In the genomic region with DNA sequence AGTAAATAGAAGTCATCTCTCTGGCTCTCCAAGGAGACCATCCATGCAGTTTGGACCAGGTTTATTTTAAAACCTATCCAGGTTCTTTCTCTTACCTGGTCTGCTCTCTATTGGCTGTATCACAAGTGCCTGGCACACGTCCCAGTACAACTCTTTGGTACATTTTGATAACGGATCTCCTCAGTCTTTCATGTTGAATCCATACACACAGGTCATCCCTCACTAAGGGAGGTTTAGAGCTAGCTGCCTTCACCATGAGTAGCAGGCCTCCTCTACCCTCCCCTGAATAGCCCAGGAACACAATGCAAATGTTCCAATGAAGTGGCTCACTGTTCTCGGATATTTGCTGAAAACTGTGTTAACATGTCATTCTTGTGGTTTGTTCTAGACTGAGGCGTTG, we compare ENCODE assay signal across 21 mouse cellular contexts.
DNase-seq lines count a peak whose midpoint lies in the region; ATAC-seq and TF ChIP-seq lines count a peak whose summit lies in the region.
"Had no signal": no experiment of that assay in that cellular context is flagged by ENCODE, and none has a peak within 500 bp of the region (broad histone marks: within the 10 kb centered on the region; RNA-seq: fewer than 3 reads in every experiment).

No protein-coding gene starts in this region.

- ATAC-seq in heart, embryonic 15.5 days (replicated peaks; ENCODE audit: insufficient number of reproducible peaks, insufficient read depth, low FRiP score, low read depth), result no peak
- no peak for ATAC-seq in forebrain, postnatal 0 days
- ATAC-seq: inflammation-experienced regulatory T-cells, adult 6 months had no signal

- H3K9me3 ChIP-seq in heart, embryonic 15.5 days (replicated peaks), result no peaks in the 10 kb centered on the region
- H3K9me3 ChIP-seq in embryonic facial prominence, embryonic 10.5 days, result no peaks in the 10 kb centered on the region
- H3K9me3 ChIP-seq in forebrain, postnatal 0 days (ENCODE audit: low read length), result no peaks in the 10 kb centered on the region
- H3K9me3 ChIP-seq: lung, embryonic 15.5 days; neural tube, embryonic 12.5 days had no signal

- 47% methylated on average over 4 of the region's 4 CpGs for WGBS in heart, embryonic 15.5 days
- 86% methylated on average over 4 of the region's 4 CpGs for WGBS in embryonic facial prominence, embryonic 10.5 days
- 81% methylated on average over 4 of the region's 4 CpGs for WGBS in forebrain, postnatal 0 days

- H3K27me3 ChIP-seq in heart, embryonic 15.5 days, result no peaks in the 10 kb centered on the region
- H3K27me3 ChIP-seq in embryonic facial prominence, embryonic 10.5 days (replicated peaks; ENCODE audit: low read depth, poor library complexity, severe bottlenecking), result no peaks in the 10 kb centered on the region
- no peaks in the 10 kb centered on the region for H3K27me3 ChIP-seq in forebrain, postnatal 0 days (ENCODE audit: insufficient read depth, low read length)
- H3K27me3 ChIP-seq: lung, embryonic 15.5 days; neural tube, embryonic 12.5 days had no signal

- no peaks in the 10 kb centered on the region for H3K36me3 ChIP-seq in heart, embryonic 15.5 days
- H3K36me3 ChIP-seq in embryonic facial prominence, embryonic 10.5 days (replicated peaks), result no peaks in the 10 kb centered on the region
- no peaks in the 10 kb centered on the region for H3K36me3 ChIP-seq in forebrain, postnatal 0 days (ENCODE audit: insufficient read depth)
- H3K36me3 ChIP-seq: lung, embryonic 15.5 days; neural tube, embryonic 12.5 days had no signal

- H3K9ac ChIP-seq in heart, embryonic 15.5 days, result no peak overlapping the region
- H3K9ac ChIP-seq in forebrain, postnatal 0 days, result no peak overlapping the region
- H3K9ac ChIP-seq: hindbrain, embryonic 14.5 days; liver, embryonic 14.5 days; lung, embryonic 15.5 days; neural tube, embryonic 12.5 days had no signal

- H3K4me1 ChIP-seq in heart, embryonic 15.5 days (replicated peaks), result peaks cover 36% of the 10 kb centered on the region
- H3K4me1 ChIP-seq in embryonic facial prominence, embryonic 10.5 days, result peaks cover 5% of the 10 kb centered on the region; the same call in 1 of the 2 replicates
- no peaks in the 10 kb centered on the region for H3K4me1 ChIP-seq in forebrain, postnatal 0 days (ENCODE audit: insufficient read depth)
- H3K4me1 ChIP-seq: lung, embryonic 15.5 days; neural tube, embryonic 12.5 days had no signal

- H3K27ac ChIP-seq in gastrocnemius, adult 2 months, result peak overlapping the region; percentile 83
- peak overlapping the region; percentile 79 for H3K27ac ChIP-seq in heart, embryonic 15.5 days
- no peak overlapping the region for H3K27ac ChIP-seq in embryonic facial prominence, embryonic 10.5 days (replicated peaks)
- no peak overlapping the region for H3K27ac ChIP-seq in forebrain, postnatal 0 days (ENCODE audit: low read depth, low read length)
- H3K27ac ChIP-seq: hindbrain, embryonic 14.5 days; liver, embryonic 14.5 days; lung, embryonic 15.5 days; neural tube, embryonic 12.5 days had no signal

- no peak for DNase-seq in gastrocnemius, adult 2 months
- no peak for DNase-seq in gastrocnemius, postnatal 14 days
- peak; percentile 10 to 50 for DNase-seq in heart, adult 9 months (ENCODE audit: low spot score in 2 of 2)
- peak; percentile 31 for DNase-seq in heart, postnatal 4 days
- no peak for DNase-seq in embryonic facial prominence, embryonic 10.5 days (ENCODE audit: low spot score)
- DNase-seq in forebrain, postnatal 0 days, result no peak
- no peak for DNase-seq in kidney, postnatal 36 days
- DNase-seq: adrenal gland, postnatal 14 days; cerebellum, adult 2 months; kidney, adult 8-10 months; kidney, postnatal 10 days; lung, postnatal 4 days; midbrain, embryonic 14.5 days; retina, postnatal 1 day; right cerebral cortex, postnatal 25 days had no signal

- H3K4me2 ChIP-seq in heart, embryonic 15.5 days, result no peak overlapping the region
- no peak overlapping the region for H3K4me2 ChIP-seq in forebrain, postnatal 0 days (ENCODE audit: low read depth)
- H3K4me2 ChIP-seq: hindbrain, embryonic 14.5 days; lung, embryonic 15.5 days; neural tube, embryonic 12.5 days had no signal

- no peak overlapping the region for H3K4me3 ChIP-seq in gastrocnemius, adult 2 months
- H3K4me3 ChIP-seq in heart, embryonic 15.5 days, result no peak overlapping the region
- H3K4me3 ChIP-seq in embryonic facial prominence, embryonic 10.5 days, result no peak overlapping the region
- H3K4me3 ChIP-seq in forebrain, postnatal 0 days (ENCODE audit: low read depth, low read length), result no peak overlapping the region
- H3K4me3 ChIP-seq: lung, embryonic 15.5 days; neural tube, embryonic 12.5 days had no signal

- intact Hi-C loops in gastrocnemius, adult 2 months (cut with DNase I), result loop anchor here (5.0 kb wide), 1 partner anchor 83 kb away; a partner anchor contains a TSS
- intact Hi-C loops in gastrocnemius, postnatal 14 days (cut with DNase I; ENCODE audit: low total_unique reads), result no loop called here

- TF ChIP-seq CTCF in gastrocnemius, adult 2 months (IDR thresholded peaks at IDR 0.05), result no peak
- no peak for TF ChIP-seq CTCF in forebrain, postnatal 0 days (IDR thresholded peaks at IDR 0.05; ENCODE audit: low read depth)

Comparison
In these comparisons a context has a peak if more than half of its experiments do, and no peak if none do; other contexts are left out.
1. DNase-seq: peak in heart, adult 9 months (2 of 2) and heart, postnatal 4 days (single experiment); none in gastrocnemius, adult 2 months (single experiment), gastrocnemius, postnatal 14 days (single experiment), embryonic facial prominence, embryonic 10.5 days (single experiment), forebrain, postnatal 0 days (single experiment) and kidney, postnatal 36 days (0 of 2).
2. H3K27ac ChIP-seq: peak in gastrocnemius, adult 2 months (single experiment) and heart, embryonic 15.5 days (single experiment); none in embryonic facial prominence, embryonic 10.5 days (single experiment) and forebrain, postnatal 0 days (single experiment).